Mouse (Mus musculus) T-helper 17 cell (primary cell): ENCODE data around the gene Plekha5.

Source experiments
- in situ Hi-C, 2 experiments: fragments of 300-600 bp; cut with MboI, MseI; formaldehyde crosslinking; loops; 1 replicate in 1 of 2; 2 replicates in 1 of 2; pipeline ENCODE4 v1.15.1; 2025; ENCODE audit warnings: high pct_unique_total_duplicates in 2 of 2

Plekha5 gene

DNA sequence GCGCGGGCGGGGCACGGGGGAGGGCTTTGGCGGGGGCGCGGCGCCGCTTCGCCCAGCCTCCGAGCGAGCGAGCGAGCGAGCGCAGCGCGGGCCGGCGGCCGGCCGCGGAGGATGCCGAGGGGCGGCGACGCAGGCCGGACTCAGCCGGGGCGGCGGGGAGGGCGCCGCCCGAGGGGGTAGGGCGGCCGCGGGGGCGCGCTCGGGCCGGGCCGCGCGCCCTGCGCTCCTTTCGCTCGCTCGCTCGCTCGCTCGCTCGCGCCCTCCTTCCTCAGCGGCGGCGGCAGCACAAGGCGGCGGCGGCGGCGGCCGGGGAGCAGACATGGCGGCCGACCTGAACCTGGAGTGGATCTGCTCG lies at the start of gene Plekha5:
Gene Plekha5 (plus strand): TSS at position 209 of the 355 bp plus-strand sequence.
- in situ Hi-C loops = no loop called here

DNA sequence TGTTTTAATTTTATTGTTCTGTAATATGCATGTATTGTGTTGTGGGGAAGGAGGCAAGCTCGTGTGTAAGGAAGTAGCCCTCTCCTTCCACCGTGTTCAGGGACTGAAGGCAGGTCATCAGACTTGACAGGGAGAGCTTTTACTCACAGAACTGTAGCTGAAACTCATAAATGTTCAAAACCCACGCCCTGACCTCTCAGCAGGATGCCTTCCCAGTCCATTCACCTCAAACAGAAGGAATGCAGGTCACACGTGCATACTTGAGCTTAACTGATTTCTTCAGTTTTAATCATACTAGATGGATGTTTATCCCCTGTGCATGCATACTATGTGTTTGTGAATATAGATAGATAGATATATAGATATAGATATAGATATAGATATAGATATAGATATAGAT lies 48.2 kb upstream of the Plekha5 start:
- in situ Hi-C loops = no loop called here

DNA sequence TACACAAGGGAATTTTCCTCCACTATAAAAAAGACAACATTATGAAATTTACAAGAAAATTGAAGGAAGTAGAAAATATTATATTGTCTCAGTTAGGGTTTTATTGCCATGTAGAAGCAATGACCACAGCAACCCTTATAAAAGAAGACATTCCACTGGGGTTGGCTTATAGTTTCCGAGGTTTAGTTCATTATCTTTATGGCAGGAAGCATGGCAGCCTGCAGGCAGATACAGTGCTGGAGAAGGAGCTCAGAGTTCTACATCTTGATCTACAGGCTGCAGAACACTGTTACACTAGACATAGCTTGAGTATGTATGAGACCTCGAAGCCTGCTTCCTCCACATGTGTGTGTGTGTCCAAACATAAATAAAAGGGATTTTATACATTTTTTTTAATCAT lies 43.3 kb upstream of the Plekha5 start:
- in situ Hi-C loops = loop anchor here in 1 of 2 experiments (10.0 kb wide), 1 partner anchor 1874 kb away; no protein-coding TSS in a partner anchor

DNA sequence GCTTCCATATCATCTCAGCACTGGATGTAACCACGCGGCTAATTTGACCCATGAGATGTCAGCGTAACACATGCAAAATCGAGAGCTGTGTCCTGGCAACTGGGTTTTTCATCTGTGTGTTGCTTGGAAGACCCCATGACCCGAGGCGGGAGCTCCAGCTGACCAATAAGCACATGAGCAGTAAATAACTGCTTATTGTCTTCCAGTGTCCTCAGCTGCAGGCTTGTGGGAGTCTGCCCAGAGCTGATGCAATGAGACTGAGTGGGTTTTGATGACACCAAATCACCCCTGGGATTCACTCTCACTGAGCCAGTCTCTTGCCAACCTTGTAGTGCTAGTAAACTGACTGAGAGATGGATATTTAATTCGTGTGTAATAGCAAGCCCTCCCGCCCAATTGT lies 42.7 kb upstream of the Plekha5 start:
- in situ Hi-C loops = loop anchor here in 1 of 2 experiments (10.0 kb wide), 1 partner anchor 1874 kb away; no protein-coding TSS in a partner anchor

DNA sequence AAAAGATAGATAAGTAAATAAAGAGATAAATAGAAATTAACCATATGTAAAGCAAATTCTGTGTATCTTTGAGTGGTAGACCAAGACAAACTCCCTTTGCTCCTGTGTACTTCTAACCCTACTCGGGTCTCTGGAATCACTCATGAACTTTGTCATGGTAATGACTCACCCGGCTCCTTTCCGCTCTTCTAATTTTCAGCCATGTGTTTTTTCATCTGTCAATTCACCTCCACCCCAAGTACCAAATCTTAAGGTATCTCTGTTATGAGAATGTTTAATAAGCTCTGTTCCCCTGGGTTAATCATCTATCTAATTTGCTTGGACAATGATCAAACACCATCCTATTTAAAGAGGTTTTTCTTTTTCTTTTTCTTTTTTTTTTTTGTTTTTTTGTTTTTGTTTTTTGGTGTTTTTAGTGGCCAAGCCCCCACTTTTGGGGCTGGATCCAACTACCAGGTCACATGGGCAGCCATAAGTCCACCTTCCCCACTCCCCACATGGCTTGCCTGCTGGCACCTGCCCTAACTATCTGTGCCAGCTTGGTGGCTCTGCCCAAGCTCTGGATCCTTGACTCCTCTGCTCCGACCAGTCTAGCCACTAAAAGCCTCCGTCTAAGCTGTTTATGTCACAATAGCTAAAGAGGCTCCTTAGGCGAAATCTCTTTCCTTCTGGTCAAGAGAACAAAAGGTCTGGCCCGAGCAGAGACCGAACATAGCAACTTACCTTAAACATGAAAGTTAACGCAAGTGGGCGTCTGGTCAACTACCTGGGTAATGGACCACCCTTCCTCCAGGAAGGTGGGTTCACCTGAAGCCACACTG lies 40.1 kb upstream of the Plekha5 start:
- in situ Hi-C loops = loop anchor here in 1 of 2 experiments (10.0 kb wide), 1 partner anchor 1871 kb away; no protein-coding TSS in a partner anchor

DNA sequence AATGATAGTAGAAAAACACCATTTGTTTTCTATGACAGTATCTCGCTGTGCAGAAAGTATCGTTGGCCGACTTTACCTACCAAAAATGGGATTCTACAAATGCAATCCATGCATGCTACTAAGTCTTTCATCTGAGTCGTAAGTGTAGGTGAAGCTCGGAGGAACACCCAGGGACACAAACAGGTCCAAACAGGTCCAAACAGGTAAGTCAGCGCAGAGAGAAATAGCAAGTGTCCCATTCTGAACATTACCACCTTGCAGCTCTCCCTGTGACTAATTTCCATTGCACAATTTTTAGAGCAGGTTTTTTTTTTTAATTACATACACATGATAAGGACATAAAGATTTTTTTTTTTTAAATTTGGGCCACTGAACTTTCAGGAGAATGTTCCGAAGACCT lies 27.2 kb upstream of the Plekha5 start:
- in situ Hi-C loops = no loop called here

DNA sequence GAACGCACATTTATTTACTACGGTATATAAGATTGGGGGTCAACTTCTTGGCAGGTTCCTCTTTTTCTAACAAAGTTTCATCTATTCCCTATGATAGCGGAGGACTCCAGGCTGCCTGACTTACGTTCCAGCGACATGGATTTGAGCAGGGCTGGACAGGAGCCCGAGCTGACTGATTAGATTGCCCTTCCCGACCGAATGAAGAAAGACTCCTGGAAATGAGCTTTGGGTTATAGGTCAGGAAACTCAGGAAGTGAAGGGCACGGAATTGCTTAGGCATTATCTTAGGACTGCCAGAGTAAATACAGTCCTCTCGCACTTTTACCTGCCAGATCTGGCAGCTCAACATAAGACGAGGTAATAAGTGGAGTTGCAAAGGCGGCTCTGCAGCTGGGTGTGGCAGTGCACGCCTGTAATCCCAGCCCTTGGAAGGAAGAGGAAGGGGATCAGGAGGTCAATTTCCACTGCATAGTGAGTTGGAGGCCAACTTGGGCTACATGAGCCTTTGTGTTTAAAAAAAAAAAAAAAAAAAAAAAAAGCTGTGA lies 21.0 kb upstream of the Plekha5 start:
- in situ Hi-C loops = loop anchor here in 1 of 2 experiments (10.0 kb wide), 1 partner anchor 742 kb away; no protein-coding TSS in a partner anchor

DNA sequence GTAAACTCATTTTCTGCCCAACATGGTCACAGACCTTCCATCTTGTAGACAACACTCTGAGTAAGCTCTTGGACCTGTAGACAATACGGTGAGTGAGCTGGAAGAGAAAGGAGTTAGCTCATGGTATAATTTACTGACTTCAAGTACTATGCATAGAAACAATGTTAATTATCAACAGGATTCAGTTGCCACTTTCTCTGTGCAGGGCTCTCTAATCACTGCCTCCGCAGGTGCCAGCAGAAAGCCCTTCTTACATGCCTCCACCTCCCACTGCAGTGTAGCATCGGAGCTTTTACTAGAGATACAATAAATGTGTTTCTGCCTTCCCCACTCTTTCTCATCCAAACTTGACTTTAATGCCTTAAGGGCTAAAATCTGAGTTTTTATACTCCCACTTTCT lies 11.9 kb upstream of the Plekha5 start:
- in situ Hi-C loops = no loop called here

DNA sequence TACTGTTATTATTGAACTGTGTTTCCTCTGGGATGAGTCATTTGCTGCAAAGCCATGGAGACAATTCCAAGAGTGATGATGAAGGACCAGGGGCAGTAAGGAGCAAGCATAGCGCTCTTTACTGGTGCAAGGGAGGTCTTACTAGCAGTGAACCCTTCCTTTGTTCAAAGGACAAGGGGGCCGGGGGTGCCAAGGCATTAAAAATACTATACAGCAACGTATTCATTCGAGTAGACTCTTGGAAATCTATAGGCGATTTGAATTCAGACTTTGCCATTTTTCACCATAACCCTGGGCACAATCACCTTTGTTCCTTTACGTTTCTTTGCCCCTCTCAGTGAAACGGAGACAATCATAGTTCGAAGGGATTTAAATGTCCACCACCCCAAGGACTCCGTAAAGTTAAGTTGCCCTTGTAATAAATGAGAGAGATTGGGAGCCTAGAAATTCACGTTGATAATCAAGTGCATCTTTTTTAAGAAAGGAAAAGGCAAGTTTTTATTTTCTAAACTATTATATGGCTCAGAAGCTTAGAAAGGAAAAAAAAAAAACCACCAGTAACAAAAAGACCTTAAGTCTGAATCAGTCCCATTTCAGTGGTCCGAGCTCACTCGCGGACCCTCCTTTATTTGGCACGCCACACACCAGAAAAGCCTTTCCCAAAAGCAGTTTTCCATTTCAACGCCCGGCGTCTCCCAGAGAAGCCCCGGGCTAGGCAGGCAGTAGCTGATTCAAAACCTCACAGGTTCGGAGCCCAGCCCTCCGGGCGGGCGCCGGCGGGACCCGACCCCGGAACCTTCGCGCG lies 611 bp upstream of the Plekha5 start:
- in situ Hi-C loops = no loop called here

DNA sequence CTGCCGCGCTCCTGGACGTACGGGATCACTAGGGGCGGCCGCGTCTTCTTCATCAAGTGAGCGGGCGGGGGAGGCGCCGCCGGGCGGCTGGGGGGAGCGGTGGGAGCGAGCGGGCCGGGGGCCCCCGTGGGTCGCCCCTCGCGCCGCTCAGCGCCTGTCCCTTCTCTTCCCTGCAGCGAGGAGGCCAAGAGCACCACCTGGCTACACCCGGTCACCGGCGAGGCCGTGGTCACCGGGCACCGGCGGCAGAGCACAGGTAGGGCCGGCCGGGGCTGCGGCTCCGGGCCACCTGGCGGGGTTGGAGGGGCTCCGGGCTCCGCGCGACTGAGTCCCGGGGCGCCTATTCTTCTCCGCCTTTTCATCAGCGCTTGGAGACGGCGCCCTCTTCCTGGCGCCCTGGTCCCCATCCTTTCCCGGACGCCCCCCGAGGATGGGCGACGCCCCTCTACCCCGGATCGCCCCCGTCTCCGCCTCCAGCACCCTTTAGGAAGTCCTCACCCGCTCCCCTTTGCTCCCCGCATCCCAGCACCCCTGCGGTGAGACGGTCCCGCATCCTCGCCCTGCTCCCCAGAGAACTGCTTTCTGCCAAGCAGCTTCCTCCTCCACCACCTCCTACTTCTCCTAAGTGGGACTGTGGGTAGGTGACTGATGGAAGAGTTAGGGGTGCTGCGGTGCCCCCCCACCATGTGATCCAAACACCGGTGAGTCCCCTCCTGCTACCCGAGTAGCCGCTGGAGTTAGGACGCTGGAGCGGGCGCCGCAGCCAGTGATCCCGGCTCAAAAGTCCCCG lies 542 bp downstream of the Plekha5 start:
- in situ Hi-C loops = no loop called here

DNA sequence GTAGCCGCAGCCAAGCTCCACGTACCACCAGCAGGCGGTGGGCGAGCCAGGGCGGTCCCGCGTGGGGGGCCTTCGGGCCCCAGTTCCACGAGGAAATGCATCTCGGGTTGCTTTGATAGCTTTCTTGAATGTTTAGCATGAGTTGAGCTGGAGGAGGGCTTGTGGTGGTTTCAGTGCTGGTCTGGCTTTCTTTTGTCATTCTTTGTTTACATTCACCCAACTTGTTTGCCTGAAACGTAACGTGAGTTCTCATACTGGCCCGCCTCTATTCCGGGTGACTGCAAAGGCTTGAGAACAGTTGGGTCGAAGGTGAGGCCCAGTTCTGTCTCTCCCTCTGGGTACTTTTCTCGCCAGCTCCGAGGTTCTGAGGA lies 1.1 kb downstream of the Plekha5 start:
- in situ Hi-C loops = loop anchor here in 1 of 2 experiments (25.0 kb wide), 1 partner anchor 763 kb away; no protein-coding TSS in a partner anchor

DNA sequence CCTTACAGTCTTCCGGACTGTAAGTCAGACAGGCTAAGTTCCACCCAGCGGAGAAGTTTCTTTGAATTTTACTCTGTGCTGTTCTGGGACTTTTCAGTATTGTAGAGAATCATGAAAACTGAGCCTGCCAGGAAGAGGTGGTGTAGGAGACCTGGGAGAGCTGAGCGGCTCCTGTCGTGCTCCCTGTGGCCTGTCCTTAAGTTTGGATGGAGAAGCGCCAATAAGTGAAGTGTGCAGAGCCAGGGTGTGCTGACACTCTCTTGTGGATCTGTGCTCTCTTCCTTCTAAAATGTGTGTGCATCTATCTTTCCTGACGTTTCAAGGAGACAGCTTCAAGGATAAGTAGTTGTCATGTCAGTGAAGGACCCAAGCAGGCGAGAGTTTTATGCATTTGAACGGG lies 5.4 kb downstream of the Plekha5 start:
- in situ Hi-C loops = loop anchor here in 1 of 2 experiments (25.0 kb wide), 1 partner anchor 767 kb away; no protein-coding TSS in a partner anchor

DNA sequence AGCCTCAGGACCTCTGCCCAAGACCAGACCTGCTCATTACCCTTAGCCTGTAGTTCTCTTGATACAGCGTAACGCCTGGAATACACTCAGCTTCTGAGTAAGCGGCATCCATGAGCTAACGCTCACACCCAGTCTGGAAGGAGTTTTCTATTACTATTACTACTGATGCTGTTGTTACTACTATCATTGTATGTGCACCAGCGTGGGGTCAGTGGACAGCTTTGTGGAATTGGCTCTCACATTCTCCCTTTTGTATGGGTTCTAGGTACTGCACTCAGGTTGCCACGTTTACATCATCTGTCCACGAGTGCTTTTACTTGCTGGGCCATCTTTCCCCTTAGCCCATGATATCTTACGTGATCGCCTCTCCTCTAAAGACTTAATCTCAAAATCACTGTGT lies 8.5 kb downstream of the Plekha5 start:
- in situ Hi-C loops = loop anchor here in 1 of 2 experiments (25.0 kb wide), 1 partner anchor 770 kb away; no protein-coding TSS in a partner anchor

DNA sequence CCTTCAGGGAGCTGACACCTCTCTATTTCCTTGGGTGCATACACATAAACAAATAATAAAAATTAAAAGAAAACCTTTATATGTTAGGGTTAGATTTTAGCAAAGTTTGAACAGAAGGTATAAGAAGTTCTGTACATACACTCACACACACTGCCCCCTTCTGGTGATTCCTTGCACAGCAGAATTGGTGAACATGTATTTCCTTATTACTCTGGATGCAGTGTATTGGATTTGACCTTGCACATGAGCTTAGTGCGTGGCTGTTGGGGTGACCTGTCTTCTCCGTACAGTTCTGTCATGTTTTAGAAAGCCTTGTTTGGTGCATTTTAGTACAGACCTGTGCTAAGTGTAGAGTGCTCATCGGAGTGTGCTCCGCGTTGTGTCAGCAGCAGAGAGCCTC lies 19.5 kb downstream of the Plekha5 start:
- in situ Hi-C loops = loop anchor here in 1 of 2 experiments (25.0 kb wide), 1 partner anchor 781 kb away; no protein-coding TSS in a partner anchor

DNA sequence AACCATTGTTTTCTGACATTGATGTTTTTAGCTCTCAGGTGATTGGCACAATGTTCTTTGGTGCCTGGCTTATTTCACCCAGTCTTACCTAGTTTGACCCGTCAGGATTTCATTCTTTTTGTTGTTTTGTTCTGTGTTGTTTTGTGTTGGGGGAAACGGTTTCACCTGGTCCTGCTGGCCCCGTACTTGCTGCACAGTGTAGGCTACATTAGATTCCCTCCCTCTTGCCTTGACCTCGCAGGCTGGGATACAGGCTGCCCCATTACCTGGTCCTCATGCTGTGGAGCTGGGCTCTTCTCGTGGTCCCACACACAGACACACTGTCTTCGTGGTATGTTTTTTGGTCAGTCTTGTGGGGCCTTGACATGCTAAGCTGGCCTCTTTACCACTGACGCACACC lies 20.3 kb downstream of the Plekha5 start:
- in situ Hi-C loops = loop anchor here in 1 of 2 experiments (25.0 kb wide), 1 partner anchor 782 kb away; no protein-coding TSS in a partner anchor

DNA sequence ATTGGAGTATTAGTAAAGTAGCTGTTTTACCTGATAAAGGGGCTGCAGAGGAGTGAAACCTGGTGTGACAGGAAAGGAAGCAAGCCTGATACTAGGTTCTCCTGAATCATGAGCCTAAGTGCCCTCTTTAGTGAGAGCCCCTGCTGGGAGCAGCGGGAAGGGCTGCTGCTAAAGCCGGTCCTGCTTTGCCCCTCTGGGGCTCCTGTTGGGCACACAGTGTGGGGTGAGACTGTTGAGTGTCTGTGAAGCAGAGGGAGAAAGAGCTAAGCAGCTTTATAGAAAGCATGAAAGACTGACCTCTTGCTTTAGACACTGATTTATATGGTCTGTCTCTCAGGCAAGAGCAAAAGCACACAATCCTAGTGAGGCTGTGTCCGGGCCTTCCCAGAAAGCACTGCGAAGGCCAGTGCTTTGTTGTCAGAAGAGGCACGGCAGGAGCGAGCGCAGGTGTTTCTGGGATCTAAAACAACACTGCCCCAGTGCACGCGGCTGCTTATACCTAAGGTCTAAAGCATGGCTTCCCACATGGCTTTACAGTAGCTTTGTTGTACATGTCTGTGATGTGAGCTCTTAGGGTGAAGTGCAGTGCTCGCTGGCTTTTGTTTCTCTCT lies 21.1 kb downstream of the Plekha5 start:
- in situ Hi-C loops = loop anchor here in 1 of 2 experiments (25.0 kb wide), 1 partner anchor 783 kb away; no protein-coding TSS in a partner anchor

DNA sequence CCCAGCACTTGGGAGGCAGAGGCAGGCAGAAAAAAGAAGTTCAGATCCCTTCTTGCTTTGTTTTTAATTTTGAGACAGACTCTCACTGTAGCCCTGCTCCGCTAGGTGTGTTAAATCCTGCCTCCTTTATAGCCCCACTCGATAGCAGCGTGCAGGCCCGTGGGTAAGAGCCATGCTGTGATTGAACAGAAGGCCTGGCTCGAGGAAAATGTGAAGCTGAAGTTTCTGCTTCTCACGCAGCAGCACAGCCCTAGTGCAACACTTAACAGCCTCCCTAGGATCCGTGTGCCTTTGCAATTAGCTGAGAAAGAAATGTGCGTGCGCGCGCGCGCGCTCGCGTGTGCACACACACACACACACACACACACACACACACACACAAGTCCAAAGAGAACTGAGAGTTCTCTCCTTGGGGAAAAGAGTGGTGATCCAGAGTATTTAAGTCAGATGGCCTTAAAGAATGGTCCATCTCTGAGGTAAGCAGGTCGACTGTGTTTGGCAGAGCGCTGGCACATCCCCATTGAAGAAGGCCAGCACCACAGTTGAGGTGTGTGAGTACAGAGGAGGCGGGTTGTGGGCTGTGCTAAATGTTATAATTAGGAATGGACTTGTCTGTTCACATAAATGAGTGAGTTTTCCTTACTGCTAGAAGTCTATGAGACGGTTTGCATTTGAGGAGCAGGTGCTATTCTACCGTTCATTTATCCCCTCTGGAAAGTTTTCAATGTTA lies 24.3 kb downstream of the Plekha5 start:
- in situ Hi-C loops = loop anchor here in 1 of 2 experiments (25.0 kb wide), 1 partner anchor 786 kb away; no protein-coding TSS in a partner anchor

DNA sequence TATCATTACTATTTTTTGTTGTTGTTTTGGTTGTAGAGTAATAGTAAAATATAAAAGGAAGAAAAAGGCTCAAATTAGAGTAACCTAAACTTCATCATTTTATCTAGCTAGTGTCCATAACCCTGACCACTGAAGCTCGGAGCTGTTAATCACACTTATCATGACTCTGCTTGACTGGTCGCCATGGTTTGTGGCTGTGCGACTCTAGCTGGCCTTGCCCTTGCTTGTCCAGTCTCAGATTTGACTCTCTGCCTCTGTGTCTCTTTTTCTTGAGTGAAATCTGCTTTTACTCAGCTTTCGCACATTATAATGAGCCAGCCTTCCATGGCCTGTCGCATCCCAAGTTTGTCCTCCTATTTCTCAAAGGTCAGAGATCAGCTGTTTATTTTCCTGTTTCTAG lies 26.8 kb downstream of the Plekha5 start:
- in situ Hi-C loops = no loop called here

DNA sequence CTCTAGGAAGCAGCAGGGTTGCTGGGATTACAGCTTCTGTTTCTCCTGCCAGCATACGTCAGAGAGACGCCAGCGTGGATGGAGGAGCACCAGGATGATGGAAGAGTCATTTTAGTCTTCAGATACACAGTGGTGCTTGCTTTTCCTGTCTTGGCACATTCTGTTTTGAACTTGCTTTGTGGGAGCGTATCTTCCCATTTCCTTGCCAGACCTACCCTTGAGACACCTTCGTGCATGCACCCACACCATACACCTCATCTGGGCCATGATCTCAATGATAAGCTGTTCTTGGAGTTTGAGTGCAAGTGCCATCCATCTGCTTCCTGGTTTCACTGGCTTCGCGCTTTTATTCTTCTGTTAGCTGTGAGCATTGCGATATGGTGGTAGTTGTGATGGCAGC lies 28.9 kb downstream of the Plekha5 start:
- in situ Hi-C loops = no loop called here

DNA sequence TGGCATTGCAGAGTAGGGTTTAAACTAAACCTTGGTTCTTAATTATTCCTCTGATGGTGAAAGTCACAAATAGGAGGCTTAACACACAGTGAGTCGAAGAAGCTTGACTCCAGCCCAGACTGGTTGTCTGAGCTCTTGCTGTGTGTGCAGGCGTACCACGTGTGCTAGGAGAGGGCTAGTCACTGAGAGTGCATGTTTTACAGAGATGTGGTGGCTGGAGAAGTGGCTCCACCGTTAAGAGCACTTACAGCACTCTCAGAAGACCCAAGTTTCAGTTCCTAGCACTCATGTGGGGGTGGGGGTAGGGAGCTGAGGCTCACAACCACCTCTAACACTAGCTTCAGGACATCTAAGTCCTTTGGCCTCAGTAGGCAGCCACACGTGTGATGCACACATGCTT lies 29.6 kb downstream of the Plekha5 start:
- in situ Hi-C loops = no loop called here
